Mouse (Mus musculus) kidney, adult 2 months (tissue): Measurements from ENCODE around the gene Fdxacb1. TPM values are rescaled to one million over a fixed set of nuclear protein-coding genes. Genes with fewer than 3 reads are reported as not detected.
A peak's percentile ranks its signal among the peaks of the same experiment; 100 is the strongest.

ENCODE experiments used
- DNase-seq: peaks from one replicate; pipeline ENCODE4 v3.0.0; 2021
- H3K27ac ChIP-seq: fragments of 200-500 bp; 2 replicates; pipeline ENCODE4 v1.5.1; 2012; ENCODE audit warnings: low read depth, low read length, control low read depth, inconsistent platforms; ENCODE audit not compliant: insufficient read depth
- H3K27me3 ChIP-seq: fragments of 200-500 bp; replicated peaks from 2 replicates; pipeline ENCODE4 v1.6.1; 2012; ENCODE audit warnings: mild to moderate bottlenecking, moderate library complexity, low read length, inconsistent platforms; ENCODE audit not compliant: control insufficient read depth, insufficient read depth
- H3K36me3 ChIP-seq: fragments of 200-500 bp; 2 replicates; pipeline ENCODE4 v1.6.1; 2012; ENCODE audit warnings: mild to moderate bottlenecking, moderate library complexity, low read length, inconsistent platforms; ENCODE audit not compliant: control insufficient read depth, insufficient read depth
- H3K4me1 ChIP-seq: fragments of 200-500 bp; 2 replicates; pipeline ENCODE4 v1.6.1; 2011; ENCODE audit warnings: low read length; ENCODE audit not compliant: control insufficient read depth, insufficient read depth
- H3K4me3 ChIP-seq: fragments of 200-500 bp; 2 replicates; pipeline ENCODE4 v1.5.1; 2011; ENCODE audit warnings: mild to moderate bottlenecking, low read depth, low read length, control low read depth; ENCODE audit not compliant: insufficient read depth
- CTCF ChIP-seq: fragments of 200-500 bp; conservative IDR thresholded peaks from 2 replicates; pipeline ENCODE4 v1.5.1; 2011; ENCODE audit warnings: low read depth, mild to moderate bottlenecking, control low read depth, low read length, moderate library complexity, mixed read lengths; ENCODE audit not compliant: insufficient read depth, insufficient read length
- POLR2A ChIP-seq: fragments of 200-500 bp; IDR thresholded peaks from one replicate; pipeline ENCODE4 v1.6.1; 2011; ENCODE audit warnings: low read depth, low read length, control low read depth
- WGBS: fragments of 180-500 bp; shearing (Covaris S2); methylation state at CpG from one replicate; pipeline ENCODE4 v1.1.7; 2018; 5-methylcytosine and 5-hydroxymethylcytosine counted together
- polyA plus RNA-seq: library from polyadenylated mRNA; depleted of rRNA; stranded (reverse); fragments of >200 nt; gene quantifications from 2 replicates; pipeline ENCODE4 v1.2.3, GENCODE M21; 2012

The Fdxacb1 gene
- polyA plus RNA-seq, 1 experiment = 3.6 TPM

DNA sequence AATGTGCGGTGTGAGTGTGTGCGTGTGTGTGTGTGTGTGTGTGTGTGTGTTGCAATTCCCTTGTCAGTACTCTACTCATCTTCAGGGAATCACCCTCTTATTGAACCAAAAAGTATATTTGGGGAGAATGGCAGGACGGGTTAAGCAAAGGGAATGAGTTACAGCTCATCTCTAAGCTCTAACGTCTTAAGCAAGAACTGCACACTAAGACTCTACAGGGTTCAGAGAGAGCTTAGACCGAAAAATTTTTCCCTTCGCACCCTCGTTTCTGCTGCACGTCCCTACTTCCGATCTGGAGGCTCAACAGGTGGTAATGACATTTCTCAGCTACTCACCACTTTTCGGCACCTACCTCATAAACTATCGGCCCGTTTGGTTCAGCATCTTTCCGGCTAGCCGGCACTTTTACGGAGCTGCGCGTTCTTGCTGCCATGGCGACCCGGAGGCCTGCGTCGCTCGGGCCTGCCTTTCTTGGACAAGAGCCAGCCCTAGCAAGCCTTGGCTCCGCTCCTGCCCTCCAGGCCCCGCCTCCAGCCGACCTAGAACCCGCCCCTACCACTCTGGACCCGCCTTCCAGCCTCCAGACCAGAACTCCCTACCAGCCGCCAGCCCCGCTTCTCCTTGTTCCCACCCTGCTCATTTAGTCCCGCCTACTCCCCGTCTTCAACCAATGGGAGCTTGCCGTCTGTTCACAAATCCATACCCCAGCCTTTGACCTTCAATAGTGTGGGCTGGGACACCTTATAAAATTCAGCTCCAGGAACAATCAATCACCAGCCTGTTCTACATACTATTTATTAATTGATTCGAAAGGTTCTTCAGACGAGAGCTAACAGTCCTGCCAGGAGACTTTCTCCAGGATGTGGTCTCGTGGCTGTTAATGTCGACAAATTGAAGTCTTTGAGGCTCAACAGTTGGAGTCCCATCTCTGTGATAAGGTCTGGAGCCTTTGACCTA is 28.8 kb upstream of the Fdxacb1 start, which contains the start of gene Dixdc1:
TSS of gene Dixdc1 (minus strand) at position 604 of the 957 bp plus-strand sequence.
- H3K4me3 ChIP-seq = peak within 1 kb of the TSS; percentile 11; the same call in 1 of the 2 replicates
- no peaks in the 10 kb centered on the region; the same call in 1 of the 2 replicates for H3K36me3 ChIP-seq
- no peaks in the 10 kb centered on the region; the same call in 1 of the 2 replicates for H3K4me1 ChIP-seq
- 10% methylated on average over 36 of the region's 36 CpGs for WGBS
- TF ChIP-seq POLR2A = no peak
- no peak for TF ChIP-seq CTCF
- peak within 1 kb of the TSS; percentile 48 for H3K27ac ChIP-seq
- no peaks in the 10 kb centered on the region for H3K27me3 ChIP-seq
- peak; percentile 97 for DNase-seq

DNA sequence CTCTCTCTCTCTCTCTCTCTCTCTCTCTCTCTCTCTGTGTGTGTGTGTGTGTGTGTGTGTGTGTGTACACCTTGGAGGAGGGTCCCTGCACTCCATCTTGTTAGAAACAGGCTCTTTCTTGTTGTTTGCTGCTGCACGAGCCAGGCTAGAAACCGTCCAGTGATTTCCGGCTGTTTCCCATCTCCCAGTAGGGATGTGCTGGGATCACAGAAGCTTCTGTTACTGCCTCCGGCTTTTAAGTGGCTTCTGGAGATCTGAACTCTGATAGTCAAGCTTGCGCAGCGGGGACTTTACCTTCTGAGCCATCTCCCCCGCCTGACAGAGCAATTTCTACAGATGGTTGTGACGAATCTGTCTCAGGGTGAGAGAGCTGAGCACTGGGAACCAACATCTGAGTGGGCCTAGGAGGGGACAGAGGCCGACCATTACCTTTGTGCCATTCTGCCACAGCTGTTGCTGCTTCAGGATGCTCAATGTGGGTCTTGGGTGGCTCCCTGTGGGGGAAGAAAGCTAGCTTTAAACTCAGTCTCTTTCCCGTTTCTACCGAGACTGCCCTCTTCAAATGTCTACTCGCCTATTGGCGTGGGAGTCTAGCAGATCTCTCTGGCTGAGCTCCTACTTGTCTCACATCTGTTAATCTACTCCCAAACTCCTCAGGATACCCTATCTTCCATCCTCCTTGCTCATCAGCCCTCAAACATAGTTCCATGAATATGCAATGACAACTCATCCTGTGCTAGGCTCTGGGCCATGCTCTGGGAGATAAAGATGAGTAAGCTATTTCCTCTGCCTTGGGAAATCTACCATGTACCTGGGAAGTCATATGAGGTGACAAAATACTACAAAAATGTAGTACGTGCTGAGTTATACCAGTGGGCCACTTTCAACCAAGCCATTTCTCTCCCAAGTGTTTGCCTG is 26.9 kb upstream of the Fdxacb1 start:
- Histone ChIP-seq H3K36me3 (no peaks in the 10 kb centered on the region; the same call in 1 of the 2 replicates), H3K4me1 (peaks cover 2% of the 10 kb centered on the region; the same call in 1 of the 2 replicates), H3K27me3 (no peaks in the 10 kb centered on the region), H3K4me3 (no peak overlapping the region), H3K27ac (no peak overlapping the region)
- no peak for DNase-seq
- TF ChIP-seq POLR2A (no peak), CTCF (no peak)
- 85% methylated on average over 14 of the region's 14 CpGs for WGBS

DNA sequence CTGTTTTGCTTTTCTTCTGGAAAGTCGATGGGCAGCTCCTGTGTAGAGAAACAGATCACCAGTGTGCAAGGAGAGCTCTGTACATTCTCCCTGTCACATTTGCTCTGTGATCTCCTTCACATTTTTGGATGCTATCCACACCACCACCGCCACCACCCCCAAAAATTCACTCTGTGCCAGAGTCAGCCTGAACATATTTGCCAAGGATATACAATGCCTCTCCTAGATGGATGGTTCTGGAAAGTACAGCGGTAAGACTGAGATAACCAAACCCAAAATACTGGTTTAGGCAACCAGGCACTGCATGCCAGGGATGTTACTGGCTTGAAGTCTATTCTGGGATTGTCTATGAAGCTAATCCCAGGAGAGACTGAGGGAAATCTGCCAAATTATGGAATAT is 25.8 kb upstream of the Fdxacb1 start:
- peaks cover 2% of the 10 kb centered on the region; the same call in 1 of the 2 replicates for H3K4me1 ChIP-seq
- 0 out of 2 replicates have a peak overlapping the region, but pooled peaks have one; percentile 28 for H3K27ac ChIP-seq
- H3K27me3 ChIP-seq = no peaks in the 10 kb centered on the region
- H3K36me3 ChIP-seq = no peaks in the 10 kb centered on the region; the same call in 1 of the 2 replicates
- DNase-seq = no peak
- TF ChIP-seq POLR2A = no peak
- 83% methylated on average over 3 of the region's 3 CpGs for WGBS
- H3K4me3 ChIP-seq = no peak overlapping the region

DNA sequence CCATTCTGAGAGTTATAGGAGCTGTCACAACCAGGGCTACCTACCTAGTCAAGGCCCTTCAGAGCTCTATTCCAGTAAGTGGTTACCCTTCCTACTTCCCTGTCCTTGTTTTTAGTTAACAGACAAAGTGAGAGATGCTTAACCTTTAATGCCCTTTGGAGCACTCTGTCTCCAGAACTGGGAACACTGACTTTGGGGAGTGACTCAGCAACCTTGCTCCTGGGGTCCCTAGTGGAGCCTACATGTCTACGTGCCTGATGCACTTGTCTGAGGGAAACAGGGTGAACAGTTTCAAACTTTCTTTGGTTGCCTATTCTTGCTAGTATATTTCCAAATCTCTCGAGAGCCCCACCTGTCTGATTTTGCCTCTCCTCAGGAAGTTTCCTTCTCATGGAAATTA is 25.3 kb upstream of the Fdxacb1 start:
- Histone ChIP-seq H3K27me3 (no peaks in the 10 kb centered on the region), H3K27ac (0 out of 2 replicates have a peak overlapping the region, but pooled peaks have one; percentile 37), H3K4me1 (peaks cover 2% of the 10 kb centered on the region; the same call in 1 of the 2 replicates), H3K4me3 (no peak overlapping the region), H3K36me3 (no peaks in the 10 kb centered on the region; the same call in 1 of the 2 replicates)
- 38% methylated on average over 2 of the region's 2 CpGs for WGBS
- peak; percentile 46 for DNase-seq
- TF ChIP-seq POLR2A (no peak), CTCF (no peak)

DNA sequence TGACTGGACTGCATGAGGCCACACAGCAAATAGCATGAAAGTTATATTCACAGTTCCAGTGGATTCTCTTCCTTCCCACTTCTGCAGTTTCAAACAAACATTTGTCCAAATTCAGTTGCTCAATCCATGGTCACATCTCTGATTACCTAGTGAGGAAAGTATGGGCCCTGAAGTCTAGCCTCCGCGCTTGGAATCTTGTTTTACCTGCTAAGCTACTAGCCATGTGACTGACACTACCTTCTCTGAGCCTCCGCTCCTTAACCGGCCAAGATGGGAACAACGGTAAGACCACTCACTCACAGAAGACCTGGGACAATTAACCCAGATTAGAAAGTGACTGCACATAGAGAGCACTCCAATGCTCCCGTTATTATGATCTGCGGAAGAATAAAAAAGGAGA is 22.2 kb upstream of the Fdxacb1 start:
- no peak for TF ChIP-seq CTCF
- TF ChIP-seq POLR2A = no peak
- no peaks in the 10 kb centered on the region for H3K36me3 ChIP-seq
- DNase-seq = peak; percentile 55
- peaks cover 12% of the 10 kb centered on the region; the same call in 1 of the 2 replicates for H3K4me1 ChIP-seq
- no peaks in the 10 kb centered on the region for H3K27me3 ChIP-seq
- 13% methylated on average over 7 of the region's 7 CpGs for WGBS
- H3K27ac ChIP-seq = peak overlapping the region; percentile 90
- peak overlapping the region; percentile 77 for H3K4me3 ChIP-seq

DNA sequence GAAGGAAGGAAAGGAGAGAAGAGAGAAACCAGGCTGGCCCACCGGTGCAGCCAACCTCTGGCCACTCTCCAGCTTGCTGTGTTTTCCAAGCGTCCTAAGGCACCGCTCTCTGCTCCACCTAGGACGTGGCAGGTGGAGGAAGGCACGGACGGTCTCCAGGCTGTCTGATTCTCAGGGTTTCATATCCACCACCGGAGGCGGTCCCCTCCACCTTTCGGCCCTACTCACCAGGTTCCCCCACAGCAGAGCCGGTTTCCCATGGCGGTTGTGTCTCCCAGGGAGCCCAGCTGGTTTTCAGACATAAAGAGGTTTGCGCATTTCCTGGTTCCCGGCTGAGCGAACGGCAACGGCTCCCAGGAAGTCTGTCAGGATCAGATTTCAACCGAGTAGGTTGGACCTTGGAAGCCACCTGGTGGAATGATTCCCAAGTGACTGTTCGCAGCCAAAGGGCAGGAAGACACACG is 21.8 kb upstream of the Fdxacb1 start, which contains the start of gene 2310030G06Rik:
TSS of gene 2310030G06Rik (minus strand) at position 323 of the 464 bp plus-strand sequence.
- H3K27ac ChIP-seq = peak within 1 kb of the TSS; percentile 90
- no peak for TF ChIP-seq POLR2A
- TF ChIP-seq CTCF = peak; percentile 51

More for the DNA sequence above, 21.8 kb upstream of the Fdxacb1 start, which contains the start of gene 2310030G06Rik:
- Histone ChIP-seq H3K4me3 (peak within 1 kb of the TSS; percentile 77), H3K36me3 (no peaks in the 10 kb centered on the region), H3K4me1 (peaks cover 12% of the 10 kb centered on the region; the same call in 1 of the 2 replicates), H3K27me3 (no peaks in the 10 kb centered on the region)
- peak; percentile 92 for DNase-seq
- 4% methylated on average over 19 of the region's 19 CpGs for WGBS
